Mouse (Mus musculus) layer of hippocampus, postnatal 14 days (tissue): ENCODE results near the gene Sfn. TPM values are rescaled to one million over a fixed set of nuclear protein-coding genes. Genes with fewer than 3 reads are reported as not detected.

Experiments used
- microRNA-seq, 2 experiments: library from miRNA; unstranded; fragments of <30 nt; microRNA quantifications; one replicate each; pipeline ENCODE4 v1.2.0; 2021
- total RNA-seq, 2 experiments: library from RNA; stranded (reverse); gene quantifications; 2 replicates each; pipeline ENCODE4 v1.2.3; 2021

Sfn gene
- total RNA-seq, 2 experiments from 2014 or later: 1.2 to 1.5 TPM

Small RNA genes lying within 50 kb of the gene (microRNA-seq; reads per million reads assigned to microRNA genes)
- gene Gm23158: 0 reads per million in 2 experiments

Other genes with a start within 250 kb of the Sfn start
- gene Wdtc1, start 248.7 kb downstream of the Sfn start, total RNA-seq: 10 to 100 TPM; 67.8 to 68.9 TPM
- gene Slc9a1, start 232.5 kb downstream of the Sfn start, total RNA-seq: 10 to 100 TPM; 60.0 to 62.8 TPM
- gene Tent5b, start 122.0 kb downstream of the Sfn start, total RNA-seq: under 1 TPM in 1 of 2 experiments, not detected in 1; 0.17 TPM
- gene Trnp1, start 103.6 kb downstream of the Sfn start, total RNA-seq: 100 to 1,000 TPM; 188 to 190 TPM
- not detected for gene Kdf1, start 83.2 kb downstream of the Sfn start, total RNA-seq
- gene Nudc, start 56.2 kb downstream of the Sfn start, total RNA-seq: 100 to 1,000 TPM; 101 to 113 TPM
- gene Nr0b2, start 48.8 kb downstream of the Sfn start, total RNA-seq: not detected
- gene Gpatch3, start 27.4 kb downstream of the Sfn start, total RNA-seq: 1 to 10 TPM; 8.0 TPM
- gene Gpn2, start 17.8 kb downstream of the Sfn start, total RNA-seq: 10 to 100 TPM; 11.1 to 11.4 TPM
- 10 to 100 TPM; 30.0 to 36.7 TPM for gene Zdhhc18, start 48.0 kb upstream of the Sfn start, total RNA-seq
- gene Pigv, start 70.5 kb upstream of the Sfn start, total RNA-seq: 1 to 10 TPM; 6.8 to 9.1 TPM
- gene Arid1a, start 154.6 kb upstream of the Sfn start, total RNA-seq: 10 to 100 TPM; 75.3 to 76.5 TPM